Mouse (Mus musculus): ENCODE results near the gene Sbsn. TPM values are rescaled to one million over a fixed set of nuclear protein-coding genes. Genes with fewer than 3 reads are reported as not detected.

Sbsn gene
- polyA plus RNA-seq (2014; fragmentation: Nextera tagmentation; extraction: Ambion mirVana): 1.0 and 2.0 TPM in 2 replicates

GRCm38 (mm10) chr7:30751086-30751669, at the start of gene Sbsn:
Sbsn (plus strand) TSS chr7:30751471.
- H3K4me2 ChIP-seq (ENCODE audit: low read depth, low read length): no peak within 1 kb of the TSS
- no peak within 1 kb of the TSS for H3K4me3 ChIP-seq (ENCODE audit: low read depth, low read length)
- no peaks in the 10 kb centered on the region for H3K4me1 ChIP-seq (ENCODE audit: control insufficient read depth, insufficient read depth, low read length)
- H3K36me3 ChIP-seq (replicated peaks; ENCODE audit: control insufficient read depth, insufficient read depth, low read depth, low read length): no peaks in the 10 kb centered on the region
- no peaks in the 10 kb centered on the region for H3K9me3 ChIP-seq (replicated peaks; ENCODE audit: control insufficient read depth, low read length)
- no peak for ATAC-seq (replicated peaks; ENCODE audit: insufficient number of reproducible peaks, low FRiP score, low TSS enrichment, low read depth)
- no peak for DNase-seq (ENCODE audit: low spot score)
- no peak within 1 kb of the TSS for H3K9ac ChIP-seq (replicated peaks; ENCODE audit: low read length)
- no peak within 1 kb of the TSS for H3K27ac ChIP-seq (replicated peaks; ENCODE audit: low read depth, low read length)
- WGBS: 72% methylated on average over 5 of the region's 5 CpGs
- H3K27me3 ChIP-seq (ENCODE audit: control insufficient read depth, insufficient read depth, low read length): no peaks in the 10 kb centered on the region

GRCm38 (mm10) chr7:30706214-30706882, 44.9 kb upstream of the Sbsn start:
- no peaks in the 10 kb centered on the region for H3K27me3 ChIP-seq (ENCODE audit: control insufficient read depth, insufficient read depth, low read length)
- no peak for DNase-seq (ENCODE audit: low spot score)

GRCm38 (mm10) chr7:30707441-30707840, 43.8 kb upstream of the Sbsn start:
- no peak overlapping the region for H3K4me2 ChIP-seq (ENCODE audit: low read depth, low read length)
- no peak for ATAC-seq (replicated peaks; ENCODE audit: insufficient number of reproducible peaks, low FRiP score, low TSS enrichment, low read depth)
- H3K27ac ChIP-seq (replicated peaks; ENCODE audit: low read depth, low read length): no peak overlapping the region

More at GRCm38 (mm10) chr7:30706214-30706882, 44.9 kb upstream of the Sbsn start:
- Histone ChIP-seq H3K9ac (replicated peaks; ENCODE audit: low read length) (no peak overlapping the region), H3K9me3 (replicated peaks; ENCODE audit: control insufficient read depth, low read length) (no peaks in the 10 kb centered on the region), H3K4me3 (ENCODE audit: low read depth, low read length) (no peak overlapping the region), H3K36me3 (replicated peaks; ENCODE audit: control insufficient read depth, insufficient read depth, low read depth, low read length) (no peaks in the 10 kb centered on the region), H3K4me2 (ENCODE audit: low read depth, low read length) (no peak overlapping the region), H3K4me1 (ENCODE audit: control insufficient read depth, insufficient read depth, low read length) (no peaks in the 10 kb centered on the region), H3K27ac (replicated peaks; ENCODE audit: low read depth, low read length) (no peak overlapping the region)
- WGBS: 71% methylated on average over 8 of the region's 8 CpGs
- ATAC-seq (replicated peaks; ENCODE audit: insufficient number of reproducible peaks, low FRiP score, low TSS enrichment, low read depth): no peak

GRCm38 (mm10) chr7:30711942-30712341, 39.3 kb upstream of the Sbsn start, which contains the start of gene Atp4a:
Atp4a (plus strand) TSS chr7:30712209.
- Histone ChIP-seq H3K9ac (replicated peaks; ENCODE audit: low read length) (no peak within 1 kb of the TSS), H3K4me1 (ENCODE audit: control insufficient read depth, insufficient read depth, low read length) (no peaks in the 10 kb centered on the region), H3K27me3 (ENCODE audit: control insufficient read depth, insufficient read depth, low read length) (peaks cover 9% of the 10 kb centered on the region), H3K9me3 (replicated peaks; ENCODE audit: control insufficient read depth, low read length) (no peaks in the 10 kb centered on the region), H3K4me2 (ENCODE audit: low read depth, low read length) (no peak within 1 kb of the TSS), H3K36me3 (replicated peaks; ENCODE audit: control insufficient read depth, insufficient read depth, low read depth, low read length) (no peaks in the 10 kb centered on the region), H3K4me3 (ENCODE audit: low read depth, low read length) (no peak within 1 kb of the TSS), H3K27ac (replicated peaks; ENCODE audit: low read depth, low read length) (no peak within 1 kb of the TSS)
- ATAC-seq (replicated peaks; ENCODE audit: insufficient number of reproducible peaks, low FRiP score, low TSS enrichment, low read depth): no peak
- no peak for DNase-seq (ENCODE audit: low spot score)
- WGBS: 92% methylated on average over 3 of the region's 3 CpGs

More at GRCm38 (mm10) chr7:30707441-30707840, 43.8 kb upstream of the Sbsn start:
- Histone ChIP-seq H3K9ac (replicated peaks; ENCODE audit: low read length) (no peak overlapping the region), H3K9me3 (replicated peaks; ENCODE audit: control insufficient read depth, low read length) (no peaks in the 10 kb centered on the region), H3K4me1 (ENCODE audit: control insufficient read depth, insufficient read depth, low read length) (no peaks in the 10 kb centered on the region), H3K4me3 (ENCODE audit: low read depth, low read length) (no peak overlapping the region), H3K27me3 (ENCODE audit: control insufficient read depth, insufficient read depth, low read length) (no peaks in the 10 kb centered on the region), H3K36me3 (replicated peaks; ENCODE audit: control insufficient read depth, insufficient read depth, low read depth, low read length) (no peaks in the 10 kb centered on the region)
- DNase-seq (ENCODE audit: low spot score): no peak
- WGBS: 87% methylated on average over 1 of the region's 1 CpGs

- H3K4me2 ChIP-seq (ENCODE audit: low read depth, low read length): peak overlapping the region; percentile 54
- H3K27ac ChIP-seq (replicated peaks; ENCODE audit: low read depth, low read length): no peak overlapping the region
- H3K4me1 ChIP-seq (ENCODE audit: control insufficient read depth, insufficient read depth, low read length): no peaks in the 10 kb centered on the region
- H3K9me3 ChIP-seq (replicated peaks; ENCODE audit: control insufficient read depth, low read length): no peaks in the 10 kb centered on the region; the same call in 1 of the 2 replicates
- DNase-seq (ENCODE audit: low spot score) (peak; percentile 84), ATAC-seq (replicated peaks; ENCODE audit: insufficient number of reproducible peaks, low FRiP score, low TSS enrichment, low read depth) (peak; percentile 87)
- H3K4me3 ChIP-seq (ENCODE audit: low read depth, low read length): peak overlapping the region; percentile 15
- 2% methylated on average over 43 of the region's 43 CpGs for WGBS
- no peaks in the 10 kb centered on the region for H3K36me3 ChIP-seq (replicated peaks; ENCODE audit: control insufficient read depth, insufficient read depth, low read depth, low read length)
- H3K9ac ChIP-seq (replicated peaks; ENCODE audit: low read length): no peak overlapping the region
- H3K27me3 ChIP-seq (ENCODE audit: control insufficient read depth, insufficient read depth, low read length): peaks cover 10% of the 10 kb centered on the region
These were observed 34.1 kb upstream of the Sbsn start for GRCm38 (mm10) chr7:30717006-30717715.

- Histone ChIP-seq H3K27ac (replicated peaks; ENCODE audit: low read depth, low read length) (no peak overlapping the region), H3K9ac (replicated peaks; ENCODE audit: low read length) (no peak overlapping the region), H3K27me3 (ENCODE audit: control insufficient read depth, insufficient read depth, low read length) (peaks cover 10% of the 10 kb centered on the region), H3K4me2 (ENCODE audit: low read depth, low read length) (peak overlapping the region; percentile 54), H3K4me3 (ENCODE audit: low read depth, low read length) (peak overlapping the region; percentile 15), H3K9me3 (replicated peaks; ENCODE audit: control insufficient read depth, low read length) (no peaks in the 10 kb centered on the region; the same call in 1 of the 2 replicates), H3K4me1 (ENCODE audit: control insufficient read depth, insufficient read depth, low read length) (no peaks in the 10 kb centered on the region), H3K36me3 (replicated peaks; ENCODE audit: control insufficient read depth, insufficient read depth, low read depth, low read length) (no peaks in the 10 kb centered on the region)
- WGBS: 9% methylated on average over 14 of the region's 14 CpGs
- ATAC-seq (replicated peaks; ENCODE audit: insufficient number of reproducible peaks, low FRiP score, low TSS enrichment, low read depth): no peak; the same call in 1 of the 2 replicates
- DNase-seq (ENCODE audit: low spot score): no peak
These were observed 33.6 kb upstream of the Sbsn start for GRCm38 (mm10) chr7:30717716-30718046.

- DNase-seq (ENCODE audit: low spot score) (no peak), ATAC-seq (replicated peaks; ENCODE audit: insufficient number of reproducible peaks, low FRiP score, low TSS enrichment, low read depth) (no peak)
- Histone ChIP-seq H3K4me1 (ENCODE audit: control insufficient read depth, insufficient read depth, low read length) (no peaks in the 10 kb centered on the region), H3K27ac (replicated peaks; ENCODE audit: low read depth, low read length) (no peak overlapping the region), H3K36me3 (replicated peaks; ENCODE audit: control insufficient read depth, insufficient read depth, low read depth, low read length) (no peaks in the 10 kb centered on the region), H3K27me3 (ENCODE audit: control insufficient read depth, insufficient read depth, low read length) (peaks cover 10% of the 10 kb centered on the region), H3K4me3 (ENCODE audit: low read depth, low read length) (no peak overlapping the region), H3K4me2 (ENCODE audit: low read depth, low read length) (no peak overlapping the region), H3K9ac (replicated peaks; ENCODE audit: low read length) (no peak overlapping the region), H3K9me3 (replicated peaks; ENCODE audit: control insufficient read depth, low read length) (no peaks in the 10 kb centered on the region; the same call in 1 of the 2 replicates)
- 98% methylated on average over 5 of the region's 5 CpGs for WGBS
These were observed 31.6 kb upstream of the Sbsn start for GRCm38 (mm10) chr7:30719669-30720068.

GRCm38 (mm10) chr7:30721286-30721685, 30.0 kb upstream of the Sbsn start:
- WGBS: 78% methylated on average over 7 of the region's 7 CpGs
- H3K9me3 ChIP-seq (replicated peaks; ENCODE audit: control insufficient read depth, low read length): no peaks in the 10 kb centered on the region; the same call in 1 of the 2 replicates
- peaks cover 7% of the 10 kb centered on the region for H3K27me3 ChIP-seq (ENCODE audit: control insufficient read depth, insufficient read depth, low read length)
- no peaks in the 10 kb centered on the region for H3K4me1 ChIP-seq (ENCODE audit: control insufficient read depth, insufficient read depth, low read length)
- H3K9ac ChIP-seq (replicated peaks; ENCODE audit: low read length): no peak overlapping the region
- H3K4me3 ChIP-seq (ENCODE audit: low read depth, low read length): no peak overlapping the region
- no peak overlapping the region for H3K4me2 ChIP-seq (ENCODE audit: low read depth, low read length)
- no peak for ATAC-seq (replicated peaks; ENCODE audit: insufficient number of reproducible peaks, low FRiP score, low TSS enrichment, low read depth)
- H3K36me3 ChIP-seq (replicated peaks; ENCODE audit: control insufficient read depth, insufficient read depth, low read depth, low read length): no peaks in the 10 kb centered on the region
- no peak overlapping the region for H3K27ac ChIP-seq (replicated peaks; ENCODE audit: low read depth, low read length)
- no peak for DNase-seq (ENCODE audit: low spot score)

All from embryonic facial prominence, embryonic 11.5 days (tissue).